Mouse (Mus musculus) granulocyte monocyte progenitor cell, adult 5-6 weeks (primary cell): ENCODE measurements around the gene Klkb1. TPM values are rescaled to one million over a fixed set of nuclear protein-coding genes. Genes with fewer than 3 reads are reported as not detected.

Experiments used
- total RNA-seq, 2 experiments: library from RNA; stranded (forward) in 1 of 2; stranded (reverse) in 1 of 2; fragments of 200-712, 200-1000 nt in 1 of 2; fragments of >200 nt in 1 of 2; fragmentation: Nextera tagmentation in 1 of 2; gene quantifications; 2 replicates each; pipeline ENCODE4 v1.2.3; 2014 to 2017

Klkb1 gene
- total RNA-seq, 2 experiments from 2014 or later = not detected

Other genes starting within 250 kb of the Klkb1 start
- not detected in 2 replicates for gene Mtnr1a, start 225.7 kb downstream of the Klkb1 start, total RNA-seq (2014; fragmentation: Nextera tagmentation)
- not detected in 2 replicates for gene Mtnr1a, start 225.7 kb downstream of the Klkb1 start, total RNA-seq (2017)
- gene F11, start 32.8 kb downstream of the Klkb1 start, total RNA-seq (2014; fragmentation: Nextera tagmentation) = not detected in 2 replicates
- not detected in 2 replicates for gene F11, start 32.8 kb downstream of the Klkb1 start, total RNA-seq (2017)
- 0.38 TPM in 1 of 2 replicates, not detected in the other for gene Gm45753, start 13.6 kb upstream of the Klkb1 start, total RNA-seq (2014; fragmentation: Nextera tagmentation)
- gene Gm45753, start 13.6 kb upstream of the Klkb1 start, total RNA-seq (2017) = not detected in 2 replicates
- 7.0 and 7.8 TPM in 2 replicates for gene Cyp4v3, start 38.4 kb upstream of the Klkb1 start, total RNA-seq (2014; fragmentation: Nextera tagmentation)
- 10.3 and 12.5 TPM in 2 replicates for gene Cyp4v3, start 38.4 kb upstream of the Klkb1 start, total RNA-seq (2017)
- gene Fam149a, start 87.4 kb upstream of the Klkb1 start, total RNA-seq (2014; fragmentation: Nextera tagmentation) = 0.13 TPM in 1 of 2 replicates, not detected in the other
- gene Fam149a, start 87.4 kb upstream of the Klkb1 start, total RNA-seq (2017) = 0.13 TPM in 1 of 2 replicates, not detected in the other
- 1.9 and 6.2 TPM in 2 replicates for gene Tlr3, start 116.2 kb upstream of the Klkb1 start, total RNA-seq (2014; fragmentation: Nextera tagmentation)
- not detected in 2 replicates for gene Tlr3, start 116.2 kb upstream of the Klkb1 start, total RNA-seq (2017)
- gene Sorbs2, start 212.9 kb upstream of the Klkb1 start, total RNA-seq (2014; fragmentation: Nextera tagmentation) = not detected in 2 replicates
- not detected in 2 replicates for gene Sorbs2, start 212.9 kb upstream of the Klkb1 start, total RNA-seq (2017)